Mouse (Mus musculus) embryo, embryonic 9.5 days (tissue): ENCODE results near the gene Slc25a51.
"Not testable (repeated sequence)": the region's sequence is repeated elsewhere in the genome, so short reads cannot be mapped to it uniquely, and the experiment has no call there.

Experiments
- DNase-seq: peaks from one replicate; pipeline ENCODE4 v3.0.0-alpha.2; 2017; ENCODE audit errors: extremely low spot score

The Slc25a51 gene

GRCm38 (mm10) chr4:45402281-45402680 is 6.3 kb downstream of the Slc25a51 start:
- DNase-seq: no peak

GRCm38 (mm10) chr4:45399421-45400210 is 8.9 kb downstream of the Slc25a51 start:
- no peak for DNase-seq

- not testable (repeated sequence) for DNase-seq
Measured at GRCm38 (mm10) chr4:45398315-45398714, 10.3 kb downstream of the Slc25a51 start.

- not testable (repeated sequence) for DNase-seq
Measured at GRCm38 (mm10) chr4:45396211-45396610, 12.4 kb downstream of the Slc25a51 start.

- DNase-seq: no peak
Measured at GRCm38 (mm10) chr4:45393658-45394057, 14.9 kb downstream of the Slc25a51 start.

GRCm38 (mm10) chr4:45392994-45393393 is 15.6 kb downstream of the Slc25a51 start:
- DNase-seq: no peak

GRCm38 (mm10) chr4:45392572-45392971 is 16.0 kb downstream of the Slc25a51 start:
- DNase-seq: no peak

- DNase-seq: no peak
Measured at GRCm38 (mm10) chr4:45392099-45392498, 16.5 kb downstream of the Slc25a51 start.

- not testable (repeated sequence) for DNase-seq
Measured at GRCm38 (mm10) chr4:45387296-45387695, 21.3 kb downstream of the Slc25a51 start.

- not testable (repeated sequence) for DNase-seq
Measured at GRCm38 (mm10) chr4:45382133-45382532, 26.4 kb downstream of the Slc25a51 start.

GRCm38 (mm10) chr4:45380903-45381580 is 27.5 kb downstream of the Slc25a51 start:
- DNase-seq: not testable (repeated sequence)

- no peak for DNase-seq
Measured at GRCm38 (mm10) chr4:45376573-45376972, 32.0 kb downstream of the Slc25a51 start.

- no peak for DNase-seq
Measured at GRCm38 (mm10) chr4:45374879-45375278, 33.7 kb downstream of the Slc25a51 start.

- no peak for DNase-seq
Measured at GRCm38 (mm10) chr4:45371261-45371660, 37.3 kb downstream of the Slc25a51 start.

- DNase-seq: no peak
Measured at GRCm38 (mm10) chr4:45356653-45357052, 51.9 kb downstream of the Slc25a51 start.
